Mouse (Mus musculus): ENCODE measurements around the gene Stbd1. TPM values are rescaled to one million over a fixed set of nuclear protein-coding genes. Genes with fewer than 3 reads are reported as not detected.

The Stbd1 gene
- total RNA-seq, 1 experiment from 2014 or later = 2.0 TPM

- no peak for ATAC-seq (replicated peaks; ENCODE audit: insufficient number of reproducible peaks, low FRiP score, low TSS enrichment, poor library complexity, severe bottlenecking)
Measured at GRCm38 (mm10) chr5:92627896-92628295, 25.1 kb downstream of the Stbd1 start.

DNA sequence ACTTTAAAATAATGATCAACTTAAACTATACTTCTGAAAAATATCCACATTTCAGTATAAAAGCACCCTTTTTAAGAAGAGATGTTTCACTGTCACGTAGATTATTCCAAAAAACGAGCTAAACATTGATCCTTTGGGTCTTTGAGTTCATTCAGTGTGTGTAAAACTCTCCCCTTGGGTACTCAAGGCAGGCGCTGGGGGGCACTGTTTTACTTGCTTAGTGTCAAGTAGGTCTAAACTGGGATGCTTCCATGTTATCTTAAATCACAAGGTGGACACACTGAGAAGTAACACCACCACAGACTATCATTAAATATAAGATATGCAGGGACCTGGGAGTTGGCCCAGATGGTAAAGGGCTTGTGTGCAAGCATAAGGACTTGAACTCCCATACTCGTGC lies 30.7 kb downstream of the Stbd1 start:
- ATAC-seq (replicated peaks; ENCODE audit: insufficient number of reproducible peaks, low FRiP score, low TSS enrichment, poor library complexity, severe bottlenecking) = no peak

- no peak for ATAC-seq (replicated peaks; ENCODE audit: insufficient number of reproducible peaks, low FRiP score, low TSS enrichment, poor library complexity, severe bottlenecking)
Measured at GRCm38 (mm10) chr5:92634916-92635315, 32.1 kb downstream of the Stbd1 start.

GRCm38 (mm10) chr5:92635891-92636290 lies 33.0 kb downstream of the Stbd1 start:
- no peak for ATAC-seq (replicated peaks; ENCODE audit: insufficient number of reproducible peaks, low FRiP score, low TSS enrichment, poor library complexity, severe bottlenecking)

- no peak for ATAC-seq (replicated peaks; ENCODE audit: insufficient number of reproducible peaks, low FRiP score, low TSS enrichment, poor library complexity, severe bottlenecking)
Measured at GRCm38 (mm10) chr5:92640861-92641260, 38.0 kb downstream of the Stbd1 start.

Other genes with a start within 250 kb of the Stbd1 start
- gene Nup54, start 167.8 kb upstream of the Stbd1 start, total RNA-seq (2017) = 44.1 to 71.5 TPM (median 50.8 TPM) in 3 replicates
- gene Scarb2, start 96.2 kb upstream of the Stbd1 start, total RNA-seq (2017) = 75.7 to 83.7 TPM (median 80.4 TPM) in 3 replicates
- gene Fam47e, start 48.0 kb upstream of the Stbd1 start, total RNA-seq (2017) = not detected in 3 replicates
- 1.5 to 6.4 TPM (median 2.9 TPM) in 3 replicates for gene Ccdc158, start 72.2 kb downstream of the Stbd1 start, total RNA-seq (2017)
- not detected in 3 replicates for gene Shroom3, start 80.4 kb downstream of the Stbd1 start, total RNA-seq (2017)